8 mouse cellular contexts compared by ENCODE assay signal in genomic region chr16:78197252-78197896, GRCm38 (mm10).
DNase-seq lines count a peak whose midpoint lies in the region; ATAC-seq lines count a peak whose summit lies in the region.

No protein-coding gene starts in this region.

- ATAC-seq in granulocyte monocyte progenitor cell, adult 5-6 weeks (replicated peaks; ENCODE audit: poor library complexity, severe bottlenecking) = peak; percentile 69

- DNase-seq in B cell, adult 2 months = peak; percentile 84 to 86
- DNase-seq in adrenal gland, adult (ENCODE audit: inconsistent age in 2 of 2, low spot score in 1 of 2) = peak; percentile 68 to 92
- DNase-seq in embryo, embryonic 11 days = peak; percentile 92
- peak; percentile 93 to 95 for DNase-seq in kidney, postnatal 4 days
- peak; percentile 77 to 81 for DNase-seq in lung, adult 18-20 months
- DNase-seq in ovary, postnatal 10 days (ENCODE audit: low spot score) = peak; percentile 60
- peak; percentile 88 for DNase-seq in thymus, postnatal 14 days

Comparison
In these comparisons a context has a peak if more than half of its experiments do, and no peak if none do; other contexts are left out.
1. Peak in every context shown above with its lines: DNase-seq and ATAC-seq.